Mouse (Mus musculus) inflammation-experienced regulatory T-cells, adult 6 months (primary cell): Measurements from ENCODE around the gene Gabrb1. TPM values are rescaled to one million over a fixed set of nuclear protein-coding genes. Genes with fewer than 3 reads are reported as not detected.

Experiments
- ATAC-seq: one replicate; pipeline ENCODE4 v1.8.0; 2017
- polyA plus RNA-seq, 3 experiments: library from polyadenylated mRNA; unstranded; fragments of 100-300 nt; shearing (Covaris generic); gene quantifications; one replicate each; pipeline ENCODE4 v1.2.1; 2017

Gabrb1 gene
- polyA plus RNA-seq, 3 experiments from 2014 or later = 0.03 TPM; not detected in 2

DNA sequence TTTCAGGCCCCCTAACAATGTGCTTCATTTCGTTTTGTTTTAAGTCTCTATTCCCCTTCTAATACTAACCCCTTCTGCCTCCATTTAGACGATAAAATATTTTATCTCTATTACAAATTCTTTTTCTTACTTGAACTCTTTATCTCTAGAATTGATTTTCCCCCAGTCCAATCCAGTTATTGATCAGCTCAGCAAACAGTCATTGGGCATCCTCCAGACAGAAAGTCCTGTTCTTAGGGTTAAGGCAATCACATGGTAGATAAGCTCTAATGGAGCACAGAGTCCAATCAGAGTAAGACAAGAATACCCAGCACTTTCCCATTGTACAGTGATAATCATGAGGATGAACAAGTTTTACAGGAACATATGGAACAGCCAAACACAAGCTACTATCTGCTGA lies 172.4 kb downstream of the Gabrb1 start:
- no peak for ATAC-seq

DNA sequence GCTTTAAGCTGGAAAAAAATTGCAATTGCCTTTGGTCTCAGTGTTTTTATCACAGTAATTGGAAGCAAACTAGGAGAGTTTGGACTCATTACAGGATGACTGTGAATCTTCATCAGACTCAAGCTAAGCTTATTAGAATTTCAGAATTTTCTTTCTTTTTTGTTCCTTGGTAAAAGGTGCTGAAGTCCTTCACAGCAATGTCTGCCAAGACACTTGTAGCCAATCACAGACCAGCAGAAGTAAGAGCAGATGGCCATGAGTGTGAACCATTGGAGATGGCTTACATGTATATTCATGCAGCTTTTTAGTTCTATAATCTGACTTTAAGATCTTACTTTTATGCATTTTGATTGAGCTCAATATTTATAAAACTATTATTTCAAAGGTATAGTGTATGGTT lies 184.3 kb downstream of the Gabrb1 start:
- no peak for ATAC-seq

DNA sequence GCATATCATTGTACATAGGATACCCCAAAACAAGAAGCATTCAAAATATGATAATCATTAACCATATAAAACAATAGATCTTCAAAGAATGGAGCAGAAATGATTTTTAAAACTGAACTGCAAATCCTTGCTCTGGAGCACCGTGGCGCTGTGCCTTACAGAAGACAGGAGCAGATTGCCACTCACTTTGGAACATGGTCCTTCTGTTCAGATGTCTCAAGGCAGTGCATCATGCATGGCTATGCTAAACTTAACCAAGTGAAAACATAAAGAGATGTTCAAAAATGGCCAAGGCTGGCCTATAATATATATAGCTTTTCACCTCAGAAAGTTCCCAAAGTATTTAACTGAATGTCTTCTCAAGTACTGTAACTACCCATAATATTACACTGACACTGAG lies 240.3 kb downstream of the Gabrb1 start:
- no peak for ATAC-seq

DNA sequence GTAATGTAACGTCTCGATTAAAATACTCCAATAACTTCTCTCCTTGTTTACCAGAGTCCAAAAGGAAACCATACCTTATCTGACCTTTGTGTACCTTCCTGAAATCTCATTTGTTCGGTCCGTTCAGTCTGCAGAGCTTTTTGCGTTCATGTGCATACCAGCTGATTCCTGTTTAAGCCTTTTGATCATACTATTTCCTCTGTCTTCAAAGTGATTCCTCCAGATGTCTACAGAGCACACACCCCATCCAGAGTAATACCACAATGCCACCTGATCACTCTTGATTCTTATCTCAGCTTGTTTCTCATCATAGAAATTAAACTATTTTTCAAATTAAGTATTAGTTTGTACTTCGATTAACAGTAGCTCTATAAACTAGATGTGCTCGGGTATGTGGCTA lies 245.5 kb downstream of the Gabrb1 start:
- peak; percentile 86 for ATAC-seq

DNA sequence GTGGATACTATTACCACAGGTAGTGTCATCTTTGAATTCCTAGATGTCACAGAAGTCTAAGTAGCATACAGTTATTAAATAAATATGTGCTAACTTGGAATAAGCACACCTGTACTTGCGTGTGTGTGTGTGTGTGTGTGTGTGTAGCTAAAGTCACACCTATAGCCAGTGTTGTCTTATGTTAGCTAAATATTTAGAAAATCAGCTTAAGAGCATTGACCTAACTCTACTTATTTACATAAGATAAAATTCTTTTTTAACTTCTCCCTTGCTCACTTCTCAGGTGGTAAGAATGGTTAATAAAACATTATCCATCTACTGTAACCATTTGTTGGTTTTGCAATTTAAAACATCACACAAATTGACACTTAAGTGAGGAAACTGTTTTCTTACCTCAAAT lies 256.1 kb downstream of the Gabrb1 start:
- ATAC-seq = no peak

DNA sequence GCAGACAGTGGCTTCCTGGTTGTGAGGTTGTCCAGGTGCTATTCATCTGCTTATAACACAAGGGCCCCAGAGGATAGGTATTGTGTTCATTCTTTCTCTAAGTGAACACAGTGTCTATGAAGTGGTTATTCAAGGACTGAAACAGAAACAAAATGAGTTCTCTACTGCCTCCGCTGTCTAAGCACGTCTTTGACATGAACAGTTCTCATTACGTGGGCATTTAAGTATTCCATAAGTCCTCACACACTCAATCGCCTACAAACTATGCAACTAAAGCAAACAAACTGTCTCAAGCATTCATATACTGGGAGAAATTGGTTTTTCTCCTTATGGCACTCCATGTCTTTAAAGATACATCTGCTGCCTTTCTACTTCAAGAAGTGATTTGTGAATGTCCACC lies 257.8 kb downstream of the Gabrb1 start:
- ATAC-seq = no peak

DNA sequence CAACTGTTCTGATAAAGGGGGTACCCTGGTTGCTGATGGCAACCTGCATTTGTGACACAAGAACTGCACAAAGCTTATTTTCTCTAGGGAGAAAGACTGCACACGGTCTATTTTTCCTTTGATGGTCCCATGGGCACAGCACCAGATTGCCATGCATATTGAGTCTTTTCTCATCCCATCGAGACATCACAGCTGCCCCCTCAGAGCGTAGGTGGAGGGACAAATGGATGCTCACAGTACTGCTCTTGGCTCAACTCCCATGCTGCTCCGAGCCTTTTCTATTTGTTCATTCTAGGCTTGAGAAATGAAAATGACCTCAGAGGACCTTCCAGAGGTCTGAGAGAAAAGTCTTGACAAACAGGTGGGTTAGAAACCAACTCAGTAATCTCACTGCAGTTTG lies 259.3 kb downstream of the Gabrb1 start:
- ATAC-seq = no peak

DNA sequence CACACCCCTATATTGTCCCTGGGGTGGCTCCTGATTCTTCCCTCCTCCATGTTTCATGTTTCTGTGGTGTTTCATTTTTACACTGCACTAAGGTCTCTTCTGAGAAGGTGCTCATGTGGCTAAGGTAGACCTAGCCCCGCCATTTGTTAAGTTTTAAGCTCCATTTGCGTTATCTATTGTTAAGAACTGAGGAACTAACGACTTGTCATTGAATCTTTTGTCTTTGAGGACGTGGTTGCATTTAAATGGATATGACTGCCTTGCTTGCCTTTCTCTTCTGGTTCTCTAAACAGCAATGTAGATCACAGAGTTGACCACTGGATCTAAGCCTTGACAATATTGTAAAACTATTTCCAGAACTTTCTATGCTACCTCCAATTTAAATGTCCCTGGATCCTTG lies 265.7 kb downstream of the Gabrb1 start:
- no peak for ATAC-seq

DNA sequence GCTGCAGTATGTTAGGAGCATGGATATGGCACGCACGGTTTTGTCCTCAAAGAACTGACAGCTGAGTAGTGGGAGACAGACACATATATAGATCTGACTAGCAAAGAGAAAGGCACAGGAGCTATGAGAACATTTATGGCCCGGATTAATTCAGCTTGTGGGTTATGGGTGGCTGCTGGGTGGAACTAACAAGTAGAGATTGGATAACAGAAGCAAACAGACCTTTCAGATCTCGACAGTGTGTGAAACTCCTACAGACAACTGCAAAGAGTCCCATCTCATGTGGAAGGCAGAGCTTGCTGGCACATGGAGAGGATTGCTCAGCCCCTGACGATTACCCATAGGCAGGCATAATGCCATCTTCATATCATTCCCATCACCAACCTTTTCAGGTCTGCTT lies 268.4 kb downstream of the Gabrb1 start:
- ATAC-seq = no peak

DNA sequence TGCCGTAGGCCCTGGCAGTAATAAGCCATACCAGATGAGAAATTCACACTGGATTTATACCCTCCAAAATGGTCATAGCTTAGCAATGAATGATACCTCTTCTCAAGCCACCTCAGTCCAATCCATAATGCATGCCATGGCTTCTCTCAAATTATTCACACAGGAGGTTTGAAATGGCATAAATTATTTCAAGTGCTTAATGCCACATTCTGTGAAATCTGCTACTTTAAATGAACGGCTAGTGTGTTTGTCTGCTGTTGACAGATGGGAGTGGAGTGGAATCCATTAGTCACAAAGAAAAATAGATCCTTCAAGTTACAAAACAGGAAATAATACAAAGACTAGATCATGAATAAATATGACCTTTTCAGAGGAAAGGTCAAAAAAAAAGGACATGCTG lies 272.1 kb downstream of the Gabrb1 start:
- ATAC-seq = no peak

DNA sequence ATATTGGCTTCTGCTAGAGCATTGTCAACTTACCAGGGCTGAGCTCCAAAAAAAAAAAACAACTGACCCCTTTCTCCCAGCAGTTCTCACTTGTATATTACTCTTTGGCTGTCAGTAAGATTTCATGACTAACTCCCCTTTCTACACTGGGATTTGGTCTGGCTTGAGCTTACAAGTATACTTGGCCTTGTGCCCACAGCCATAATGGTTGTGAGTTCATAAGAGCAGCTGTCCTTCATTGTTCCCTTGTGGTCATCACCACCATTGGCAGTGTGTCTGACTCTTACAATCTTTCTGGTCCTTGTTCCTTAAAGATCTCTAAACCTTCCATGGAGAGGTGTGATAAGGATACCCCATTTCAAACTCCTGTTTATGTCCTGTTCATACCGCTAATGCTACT lies 293.5 kb downstream of the Gabrb1 start:
- ATAC-seq = no peak

DNA sequence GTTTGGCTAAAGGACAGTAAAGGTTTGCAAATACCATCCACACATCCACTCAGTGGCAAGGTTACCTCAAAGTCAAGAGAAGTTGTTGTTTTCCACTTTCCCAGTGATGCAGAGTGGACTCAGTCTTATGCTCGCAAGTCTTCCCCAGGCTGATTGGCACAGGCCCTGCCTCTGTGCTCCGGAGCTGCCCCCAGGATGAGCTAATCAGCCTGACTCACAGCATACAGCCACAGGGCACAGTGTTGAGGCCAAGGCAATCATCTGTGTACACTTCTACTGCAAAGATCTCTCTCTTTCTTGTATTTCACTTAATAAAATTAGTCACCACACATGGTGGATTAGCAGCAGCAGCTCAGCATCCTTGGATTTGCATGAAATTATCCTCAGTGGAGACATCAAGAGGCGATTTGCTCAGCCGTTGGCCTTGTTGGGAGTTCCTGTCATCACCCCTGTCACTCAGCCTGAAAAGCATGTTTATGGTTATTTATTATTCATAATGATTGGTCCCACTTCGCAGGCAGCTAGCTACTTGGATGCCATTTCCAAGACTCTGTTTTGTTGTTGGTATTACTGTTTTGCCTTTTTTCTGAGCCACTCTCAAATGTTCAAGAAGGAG lies 297.3 kb downstream of the Gabrb1 start:
- ATAC-seq = no peak

DNA sequence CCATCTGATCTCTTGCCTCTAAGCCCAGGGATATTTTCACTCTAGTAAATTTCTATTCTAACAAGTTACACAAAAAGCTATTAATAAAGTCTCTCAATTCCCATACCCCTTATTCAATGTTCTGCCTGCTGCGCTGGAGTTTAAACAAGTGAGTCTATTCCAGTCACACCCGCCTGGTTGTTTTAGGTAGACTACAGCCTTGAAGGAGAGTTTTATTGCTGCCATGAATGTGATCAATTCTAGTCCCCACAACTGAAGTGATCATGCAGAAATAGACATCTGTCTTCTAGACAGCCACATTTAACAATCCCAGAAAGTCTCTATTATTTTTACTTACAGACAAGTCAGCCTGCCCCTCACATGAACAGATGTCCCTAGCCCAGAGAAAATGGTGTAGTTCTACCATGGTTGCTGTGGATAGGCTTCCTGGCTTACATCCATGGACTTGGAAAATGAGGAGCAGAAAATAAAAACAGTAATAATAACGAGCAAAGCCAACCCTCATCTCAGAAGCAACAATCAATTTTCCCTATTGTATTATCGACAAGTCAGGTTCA lies 307.0 kb downstream of the Gabrb1 start:
- ATAC-seq = no peak

DNA sequence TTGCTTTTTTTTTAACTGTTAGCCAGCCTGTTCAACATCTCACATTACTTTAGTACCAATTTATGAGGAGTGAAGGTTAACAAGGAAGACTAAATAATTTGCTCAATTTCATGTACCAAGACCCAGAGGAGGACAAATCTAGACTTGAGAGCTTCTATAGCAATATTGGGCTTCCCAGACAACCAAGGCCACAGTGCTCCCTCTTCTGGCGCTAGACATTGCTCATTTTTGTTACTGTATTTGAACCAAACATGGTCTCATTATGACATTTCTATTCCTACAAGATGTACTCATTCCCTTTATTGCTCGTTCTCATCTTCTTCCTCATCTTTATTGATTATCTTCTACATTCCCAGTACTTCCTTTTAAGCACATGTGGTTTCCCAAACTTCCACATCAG lies 307.6 kb downstream of the Gabrb1 start:
- no peak for ATAC-seq

DNA sequence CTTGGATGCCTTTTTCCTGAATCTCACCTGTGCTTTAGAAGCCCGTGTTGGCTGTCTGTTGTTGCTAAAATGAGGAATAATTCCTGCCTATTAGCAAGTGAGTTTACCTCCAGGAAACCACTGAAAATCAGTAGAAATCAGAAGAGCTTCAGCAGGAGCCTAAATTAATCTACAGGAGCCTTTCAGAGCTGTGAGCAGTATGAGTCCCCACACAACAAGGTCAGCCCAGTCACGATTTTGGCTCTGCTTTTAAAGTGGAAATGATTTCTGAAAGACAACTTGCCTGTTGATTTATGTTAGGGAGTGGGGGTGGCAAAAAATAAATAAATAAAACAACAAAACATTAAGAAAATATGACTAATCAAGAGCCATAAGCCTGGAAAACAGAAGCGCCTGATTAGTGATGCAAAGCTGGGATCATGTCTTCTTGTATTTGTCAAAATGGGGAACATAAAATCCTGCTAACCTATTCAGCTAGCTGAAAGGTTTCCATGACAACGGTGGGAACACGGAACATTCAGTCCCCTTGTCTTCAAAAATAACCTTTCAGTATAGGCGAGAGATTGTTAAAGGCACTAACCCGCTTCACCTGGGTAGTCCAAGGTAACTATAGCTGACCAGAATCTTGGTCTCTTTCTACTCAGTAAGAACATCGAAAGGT lies 312.4 kb downstream of the Gabrb1 start:
- ATAC-seq = no peak

DNA sequence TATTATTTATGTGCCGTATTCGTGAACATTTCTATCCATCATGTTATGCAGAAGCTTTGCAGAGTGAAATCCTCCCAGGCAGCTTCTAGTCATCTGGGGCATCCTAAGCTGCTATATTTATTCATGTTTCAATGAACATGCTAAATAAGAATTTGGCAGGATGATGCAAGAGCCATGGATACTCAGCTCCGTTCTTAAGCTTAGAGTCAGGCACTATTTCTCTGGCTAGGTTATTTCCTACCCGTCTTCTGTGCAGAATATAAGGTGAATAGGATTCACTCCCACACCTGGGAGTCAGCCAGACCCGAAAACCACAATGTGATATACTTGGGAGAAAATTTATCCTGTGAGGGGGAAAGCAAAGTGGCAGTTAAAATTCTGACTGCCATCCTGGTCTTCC lies 314.9 kb downstream of the Gabrb1 start:
- no peak for ATAC-seq

DNA sequence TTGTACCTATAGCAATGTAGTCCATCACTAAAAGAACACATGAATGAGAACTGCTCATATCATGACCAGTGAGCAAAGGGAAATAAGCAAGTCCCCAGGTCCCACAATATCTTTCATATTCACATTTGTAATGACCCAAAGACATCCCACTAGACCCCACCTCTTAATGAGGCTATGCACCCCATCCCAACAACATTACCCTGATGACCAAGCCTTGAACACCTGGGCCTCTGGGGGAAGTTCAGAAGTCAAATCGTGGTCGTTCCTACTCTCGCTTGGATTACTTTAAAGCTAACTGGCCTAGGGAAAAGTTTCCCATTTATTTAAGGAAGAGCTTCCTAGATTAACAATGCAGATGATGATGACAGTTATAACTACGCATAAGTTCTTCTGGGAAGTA lies 318.2 kb downstream of the Gabrb1 start:
- no peak for ATAC-seq

DNA sequence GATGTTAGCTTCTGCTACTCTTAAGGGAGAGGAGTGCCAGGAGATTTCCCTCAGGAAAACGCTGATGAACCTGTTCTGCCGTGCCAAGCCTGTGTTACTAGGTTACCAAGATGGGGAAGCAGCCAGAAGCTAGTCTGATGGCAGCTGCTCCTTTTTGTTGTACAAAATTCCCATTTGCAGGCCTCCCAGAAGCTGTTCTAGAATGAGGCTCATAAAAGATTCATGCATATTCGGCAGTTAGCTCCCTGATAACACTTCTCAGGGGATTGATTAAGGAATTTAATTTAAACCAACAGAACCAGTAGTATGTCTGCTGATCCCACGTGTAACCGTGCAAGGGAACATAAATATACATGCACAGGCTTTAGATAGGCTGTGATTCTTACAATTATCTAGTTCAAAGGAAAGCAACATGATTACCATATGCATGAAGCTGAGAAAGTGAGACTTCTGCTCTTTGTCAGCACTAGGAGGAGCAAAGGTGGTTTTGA lies 318.7 kb downstream of the Gabrb1 start:
- no peak for ATAC-seq

DNA sequence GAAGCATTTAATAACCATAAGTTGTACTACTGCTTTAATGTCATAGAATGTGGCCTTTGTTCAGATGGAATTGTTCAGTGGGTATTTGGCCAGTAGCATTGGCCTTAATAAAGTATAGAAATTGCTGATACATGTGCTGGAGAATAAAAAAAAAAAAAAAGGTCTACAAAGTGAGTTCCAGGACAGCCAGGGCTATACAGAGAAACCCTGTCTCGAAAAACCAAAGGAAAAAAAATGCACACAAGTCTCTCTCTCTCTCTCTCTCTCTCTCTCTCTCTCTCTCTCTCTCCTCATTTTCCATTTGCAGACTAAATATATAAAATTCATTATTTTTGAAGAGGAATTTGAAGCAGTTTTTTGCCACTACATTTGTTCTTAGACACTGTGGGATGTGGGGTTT lies 328.6 kb downstream of the Gabrb1 start:
- no peak for ATAC-seq

DNA sequence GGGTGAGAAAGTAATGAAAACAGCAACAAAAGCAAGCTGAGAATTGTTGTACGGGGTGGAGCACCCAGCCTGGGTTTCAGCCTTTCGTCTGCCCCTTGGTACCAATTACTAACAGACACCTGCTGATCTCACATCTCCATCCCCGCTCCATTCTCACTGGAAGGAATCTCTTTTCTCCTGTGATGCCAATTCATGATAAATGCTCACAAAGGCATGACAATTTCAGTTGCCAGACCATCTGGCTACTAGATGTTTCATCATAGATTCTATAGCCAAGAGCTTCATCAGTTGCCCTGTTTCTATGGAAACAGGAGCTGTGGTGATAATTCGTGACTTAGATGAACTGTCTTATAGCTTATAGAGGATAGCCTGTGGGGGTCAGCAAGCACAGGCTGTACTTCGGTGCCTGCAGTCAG lies 329.1 kb downstream of the Gabrb1 start:
- no peak for ATAC-seq

DNA sequence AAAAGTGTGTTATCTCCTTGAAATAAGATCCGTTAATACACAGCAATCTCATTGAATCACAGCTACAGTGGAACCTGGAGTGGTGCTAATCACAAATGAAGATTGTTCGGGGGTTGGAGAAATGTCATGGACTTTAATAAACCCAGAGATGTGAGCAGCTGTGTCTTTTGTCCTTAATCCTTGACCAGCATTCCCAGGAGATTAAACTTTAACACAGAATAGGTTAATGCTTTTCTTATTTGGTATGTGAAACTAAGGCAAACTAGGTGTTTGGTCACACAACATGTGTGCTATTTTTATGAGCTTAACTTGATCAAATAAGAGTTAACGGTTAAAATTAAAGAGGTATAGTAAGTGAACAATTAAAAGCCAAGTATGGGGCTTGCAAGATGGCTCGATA lies 341.6 kb downstream of the Gabrb1 start:
- ATAC-seq = no peak

DNA sequence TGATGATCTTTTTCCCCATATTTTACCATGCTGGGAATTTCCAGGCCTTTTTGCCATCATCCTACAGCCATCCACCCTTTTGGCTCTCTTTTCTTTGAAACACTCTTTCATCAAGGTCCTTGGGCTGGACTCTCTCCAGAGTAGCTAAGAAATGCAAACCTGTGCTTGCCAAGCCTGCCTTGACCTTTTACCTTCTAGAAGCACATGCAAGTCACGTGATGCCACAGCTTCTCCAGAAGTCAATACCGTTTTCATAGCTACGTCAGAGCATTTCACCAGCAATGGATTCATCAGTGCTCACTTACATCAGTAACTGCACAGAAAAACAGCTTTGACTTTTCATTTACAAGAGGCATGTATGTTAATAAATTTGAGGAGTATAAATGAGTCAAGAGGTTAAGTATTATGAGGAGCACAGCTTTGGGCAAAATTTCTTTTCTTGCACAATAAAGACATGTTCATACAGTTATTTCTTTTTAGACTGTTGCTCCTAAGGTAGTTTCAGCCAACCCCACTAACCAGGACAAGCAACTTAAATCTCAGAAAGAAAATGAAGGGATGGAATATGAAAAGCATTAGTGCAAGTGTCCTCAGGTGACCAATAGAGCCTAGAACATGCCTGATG lies 346.0 kb downstream of the Gabrb1 start:
- no peak for ATAC-seq

DNA sequence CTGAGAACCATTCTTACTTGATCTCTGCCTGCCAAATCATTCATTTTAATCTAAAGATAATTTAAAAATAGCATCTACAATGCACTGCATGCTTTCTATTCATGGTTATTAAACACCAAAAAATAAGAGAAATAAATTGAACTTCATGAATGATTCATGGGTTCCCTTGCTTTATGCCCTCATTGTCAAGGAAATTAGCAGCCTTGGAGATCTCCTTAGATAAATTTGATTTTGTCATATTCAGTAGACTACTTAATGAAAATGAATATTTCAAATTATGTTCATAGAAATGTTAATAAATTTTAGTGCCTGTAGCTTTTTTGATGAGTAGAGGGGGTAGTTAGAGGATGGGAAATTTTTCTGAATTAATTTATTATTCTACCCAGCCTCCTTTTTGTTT lies 379.0 kb downstream of the Gabrb1 start:
- ATAC-seq = no peak
